Mouse (Mus musculus) forebrain, embryonic 14.5 days (tissue): ENCODE results near the gene Zfp526. TPM values are rescaled to one million over a fixed set of nuclear protein-coding genes. Genes with fewer than 3 reads are reported as not detected.
"Not testable (repeated sequence)": the region's sequence is repeated elsewhere in the genome, so short reads cannot be mapped to it uniquely, and the experiment has no call there.

Experiments
- ATAC-seq: fragments of 200-750 bp; cut with Nextera tagmentation; 2 replicates; pipeline ENCODE4 v1.8.0; 2017; ENCODE audit warnings: mild to moderate bottlenecking, moderate library complexity
- DNase-seq: peaks from one replicate; pipeline ENCODE4 v3.0.0-alpha.2; 2015; ENCODE audit warnings: low spot score
- H3K27ac ChIP-seq: fragments of 300-500 bp; sonication (generic); 2 replicates; pipeline ENCODE4 v1.5.1; 2014; ENCODE audit warnings: low read depth, mild to moderate bottlenecking, control low read depth, low read length, moderate library complexity
- H3K27me3 ChIP-seq: fragments of 300-500 bp; sonication (generic); replicated peaks from 2 replicates; pipeline ENCODE4 v1.6.1; 2014; ENCODE audit warnings: low read length, control low read depth, mixed read lengths; ENCODE audit not compliant: control insufficient read depth, insufficient read depth
- H3K36me3 ChIP-seq: fragments of 300-500 bp; sonication (generic); 2 replicates; pipeline ENCODE4 v1.6.1; 2014; ENCODE audit warnings: low read length, control low read depth; ENCODE audit not compliant: control insufficient read depth, insufficient read depth
- H3K4me1 ChIP-seq: fragments of 300-500 bp; sonication (generic); 2 replicates; pipeline ENCODE4 v1.6.1; 2014; ENCODE audit warnings: antibody characterized with exemption, low read length, control low read depth; ENCODE audit not compliant: control insufficient read depth, insufficient read depth
- H3K4me2 ChIP-seq: fragments of 300-500 bp; sonication (generic); 2 replicates; pipeline ENCODE4 v1.6.1; 2014; ENCODE audit warnings: mild to moderate bottlenecking, control low read depth, low read length
- H3K4me3 ChIP-seq: fragments of 300-500 bp; sonication (generic); 2 replicates; pipeline ENCODE4 v1.5.1; 2014; ENCODE audit warnings: low read depth, low read length, control low read depth
- H3K9ac ChIP-seq: fragments of 300-500 bp; sonication (generic); 2 replicates; pipeline ENCODE4 v1.6.1; 2014; ENCODE audit warnings: mild to moderate bottlenecking, low read length, control low read depth, moderate library complexity
- H3K9me3 ChIP-seq: fragments of 300-500 bp; sonication (generic); replicated peaks from 2 replicates; pipeline ENCODE4 v1.6.1; 2016; ENCODE audit warnings: low read length, control low read depth, mixed read lengths; ENCODE audit not compliant: control insufficient read depth
- WGBS: fragments of 180-500 bp; shearing (Covaris S2); extraction: QIAGEN DNeasy Blood & Tissue Kit; methylation state at CpG from one replicate; pipeline ENCODE4 v1.1.7; 2014; 5-methylcytosine and 5-hydroxymethylcytosine counted together
- polyA plus RNA-seq: library from polyadenylated mRNA; unstranded; fragments of >200 nt; fragmentation: Nextera tagmentation; extraction: Ambion mirVana; gene quantifications from 2 replicates; pipeline ENCODE4 v1.2.1, GENCODE M21; 2014

Gene Zfp526
- polyA plus RNA-seq, 1 experiment from 2014 or later = 2.3 TPM

DNA sequence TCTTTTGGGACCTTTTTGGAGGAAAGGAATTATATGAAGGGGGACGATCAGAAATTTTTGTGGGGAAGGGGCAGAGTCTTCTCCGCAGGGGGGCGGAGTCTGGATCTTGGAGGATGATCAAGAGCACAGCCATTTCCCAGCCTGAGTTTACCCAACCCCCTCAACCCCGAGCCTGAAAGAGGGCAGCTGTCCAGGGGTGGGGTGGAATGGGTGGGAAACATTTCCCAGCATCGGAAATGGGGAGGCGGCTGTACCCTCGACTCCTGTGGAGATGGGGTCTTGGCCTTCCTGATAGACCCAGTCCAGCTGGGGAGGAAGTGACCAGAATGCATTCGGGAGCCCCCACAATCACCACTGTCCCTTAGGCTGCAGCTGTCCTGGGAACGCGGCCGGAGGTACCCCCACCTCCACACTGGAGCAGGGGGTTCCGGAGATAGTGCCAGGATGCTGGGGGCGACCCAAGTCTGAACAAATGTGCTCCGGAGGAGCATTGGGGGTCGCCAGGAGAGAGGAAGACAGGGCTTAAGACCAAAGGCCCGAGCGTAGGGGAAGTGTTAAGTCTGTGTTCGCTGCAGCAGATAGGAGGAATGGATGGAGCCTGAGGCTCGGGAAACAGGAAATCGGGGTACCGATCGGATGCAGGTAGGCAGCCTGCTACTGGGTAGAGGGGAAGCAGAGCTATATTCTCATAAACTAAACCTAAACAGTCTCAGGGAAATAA is 30.0 kb downstream of the Zfp526 start:
- WGBS = 1% methylated on average over 22 of the region's 22 CpGs
- DNase-seq = peak; percentile 66
- Histone ChIP-seq H3K9ac (peak overlapping the region; percentile 79), H3K9me3 (no peaks in the 10 kb centered on the region), H3K27me3 (no peaks in the 10 kb centered on the region), H3K27ac (peak overlapping the region; percentile 78), H3K4me1 (peaks cover 23% of the 10 kb centered on the region), H3K4me2 (peak overlapping the region; percentile 98), H3K36me3 (no peaks in the 10 kb centered on the region), H3K4me3 (peak overlapping the region; percentile 78)
- ATAC-seq = no peak; the same call in 1 of the 2 replicates

DNA sequence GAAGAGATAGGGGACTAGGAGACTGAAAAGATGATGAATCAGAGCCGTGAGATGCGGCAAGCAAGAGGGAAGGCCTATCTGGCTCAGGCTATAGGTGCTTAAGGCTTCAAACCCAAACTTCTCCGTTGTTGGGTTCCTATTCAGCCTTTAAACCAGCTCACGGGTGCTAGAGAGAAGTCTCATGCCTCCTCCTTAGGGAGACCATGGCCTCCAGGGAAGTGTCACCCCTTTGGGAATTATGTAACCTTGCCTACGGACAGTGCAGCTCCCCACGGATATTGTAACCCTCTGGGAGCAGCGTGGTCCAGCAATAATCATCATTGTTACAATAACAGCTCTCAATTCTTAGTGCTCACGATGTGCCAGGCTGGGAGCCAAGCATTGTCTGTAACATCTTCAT is 30.6 kb downstream of the Zfp526 start:
- H3K4me2 ChIP-seq = peak overlapping the region; percentile 98
- H3K9ac ChIP-seq = peak overlapping the region; percentile 79
- H3K9me3 ChIP-seq = no peaks in the 10 kb centered on the region
- no peak for ATAC-seq
- H3K27me3 ChIP-seq = no peaks in the 10 kb centered on the region
- peak overlapping the region; percentile 78 for H3K27ac ChIP-seq
- 18% methylated on average over 8 of the region's 8 CpGs for WGBS
- H3K36me3 ChIP-seq = no peaks in the 10 kb centered on the region
- peak overlapping the region; percentile 78 for H3K4me3 ChIP-seq
- DNase-seq = no peak
- peaks cover 18% of the 10 kb centered on the region for H3K4me1 ChIP-seq

DNA sequence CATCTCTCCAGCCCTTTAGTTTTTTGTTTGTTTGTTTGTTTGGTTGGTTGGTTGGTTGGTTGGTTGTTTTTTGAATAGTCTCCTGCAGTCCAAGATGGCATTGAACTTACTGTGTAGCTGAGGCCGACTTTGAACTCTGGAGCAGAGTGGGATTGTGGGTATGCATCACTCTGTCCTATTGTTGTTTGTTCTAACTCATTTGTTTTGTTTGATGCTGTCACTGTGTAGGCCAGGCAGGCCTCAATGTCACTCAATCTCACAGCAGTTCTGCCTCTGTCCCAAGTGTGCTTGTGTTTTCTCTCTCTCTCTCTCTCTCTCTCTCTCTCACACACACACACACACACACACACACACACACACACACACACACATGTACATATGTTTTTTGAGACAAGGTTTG is 40.7 kb downstream of the Zfp526 start:
- DNase-seq (no peak), ATAC-seq (no peak)
- Histone ChIP-seq H3K4me3 (no peak overlapping the region), H3K4me2 (no peak overlapping the region), H3K27ac (no peak overlapping the region), H3K9me3 (no peaks in the 10 kb centered on the region), H3K9ac (no peak overlapping the region), H3K27me3 (no peaks in the 10 kb centered on the region), H3K4me1 (peaks cover 2% of the 10 kb centered on the region), H3K36me3 (no peaks in the 10 kb centered on the region)
- WGBS = 62% methylated on average over 1 of the region's 1 CpGs

DNA sequence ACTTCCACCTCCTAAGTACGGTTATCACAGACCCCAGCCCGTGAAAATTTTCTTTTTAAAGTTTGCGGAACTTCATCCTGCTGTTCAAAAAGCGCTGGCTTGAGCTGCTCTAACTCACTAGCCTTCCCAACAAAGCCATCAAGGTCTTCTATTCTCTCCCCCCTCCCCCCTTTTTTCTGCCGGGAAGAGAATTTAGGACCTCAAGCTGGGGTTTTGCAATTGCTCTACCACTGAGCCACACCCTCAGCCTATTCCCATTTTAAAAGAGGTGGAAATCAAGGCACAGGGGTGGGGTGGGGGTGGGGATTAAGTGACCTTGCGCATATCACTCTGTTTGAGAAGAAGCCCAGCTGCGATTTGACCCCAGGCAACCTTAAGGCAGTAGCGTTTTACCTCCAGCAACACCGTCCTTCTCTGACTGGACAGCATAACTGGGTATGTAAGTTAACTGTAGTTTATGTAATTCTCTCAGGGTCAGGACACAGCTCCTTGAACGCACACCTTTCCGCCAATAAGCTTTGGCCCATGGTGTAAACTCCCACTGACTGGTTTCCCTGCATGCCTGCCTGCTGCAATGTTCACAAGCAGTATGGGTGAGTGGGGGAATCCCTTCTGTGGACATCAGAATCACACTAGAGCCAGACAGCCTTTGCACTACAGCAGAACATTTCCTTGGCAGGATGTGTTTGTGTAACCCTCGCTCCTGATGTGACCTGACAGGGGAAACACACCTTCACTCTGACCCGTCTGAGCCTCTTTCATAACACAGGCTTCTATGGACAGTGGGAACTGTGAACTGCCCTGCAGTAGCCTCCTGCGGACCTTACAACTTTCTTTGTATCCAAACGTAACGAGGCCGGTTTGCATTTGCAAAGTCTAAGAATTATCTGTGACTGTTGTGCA is 43.0 kb downstream of the Zfp526 start:
- no peak for ATAC-seq
- Histone ChIP-seq H3K4me1 (peaks cover 9% of the 10 kb centered on the region), H3K36me3 (no peaks in the 10 kb centered on the region), H3K9ac (no peak overlapping the region), H3K27me3 (no peaks in the 10 kb centered on the region), H3K9me3 (no peaks in the 10 kb centered on the region), H3K4me2 (no peak overlapping the region), H3K27ac (no peak overlapping the region), H3K4me3 (no peak overlapping the region)
- 22% methylated on average over 17 of the region's 17 CpGs for WGBS
- DNase-seq = no peak

DNA sequence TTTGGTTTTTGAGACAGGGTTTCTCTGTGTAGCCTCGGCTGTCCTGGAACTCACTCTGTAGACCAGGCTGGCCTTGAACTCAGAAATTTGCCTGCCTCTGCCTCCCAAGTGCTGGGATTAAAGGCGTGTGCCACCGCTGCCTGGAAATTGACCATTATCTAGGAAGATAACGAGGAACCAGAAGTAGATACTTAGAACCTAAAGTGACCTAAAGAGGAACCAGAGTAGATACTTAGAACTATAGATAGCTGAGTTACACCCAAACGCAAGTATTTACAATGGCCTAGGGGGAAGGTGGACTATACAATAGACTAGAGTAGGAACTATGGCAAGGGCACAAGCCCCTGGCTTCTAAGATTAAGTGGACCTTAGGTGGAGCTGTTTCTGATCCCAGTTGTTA is 44.5 kb downstream of the Zfp526 start:
- not testable (repeated sequence) for H3K27ac ChIP-seq, H3K9ac ChIP-seq, H3K27me3 ChIP-seq, ATAC-seq, H3K4me3 ChIP-seq, DNase-seq, H3K9me3 ChIP-seq, H3K4me2 ChIP-seq, H3K36me3 ChIP-seq
- H3K4me1 ChIP-seq = peaks cover 14% of the 10 kb centered on the region
- WGBS = 92% methylated on average over 5 of the region's 5 CpGs

DNA sequence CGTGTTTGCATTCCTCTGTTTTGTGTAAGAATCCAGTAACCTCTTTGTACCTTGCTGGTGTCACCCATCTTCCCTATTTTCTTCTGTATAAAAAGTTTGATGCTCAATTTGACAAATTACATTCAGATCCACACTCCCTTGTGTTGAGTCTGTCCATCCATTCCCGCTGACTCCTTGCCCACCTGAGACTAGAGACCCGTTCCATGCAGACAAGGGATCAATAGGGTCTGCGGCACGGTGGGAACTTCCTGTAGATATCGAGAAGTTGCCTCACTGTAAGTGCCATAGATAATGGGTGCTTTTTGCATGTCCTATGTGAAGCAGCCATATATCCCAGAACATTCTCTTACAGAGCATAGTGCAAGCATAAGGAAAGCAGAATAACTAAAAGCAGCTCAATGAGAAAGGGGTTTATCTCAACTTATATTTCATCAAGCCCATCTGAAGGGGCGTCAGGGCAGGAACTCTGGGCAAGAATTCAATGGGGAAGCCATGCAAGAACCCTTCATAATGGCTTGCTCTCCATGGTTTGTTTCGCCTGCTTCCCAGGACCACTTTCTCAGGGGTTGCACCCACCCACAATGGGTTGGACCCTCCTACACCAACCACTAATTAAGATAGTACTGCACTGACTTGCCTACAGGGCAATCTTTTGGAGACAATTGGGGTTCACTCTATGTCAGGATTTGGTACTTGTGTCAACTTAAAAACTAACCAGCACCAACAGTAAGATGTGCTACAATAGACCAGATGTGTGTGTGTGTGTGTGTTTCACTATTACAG is 45.1 kb downstream of the Zfp526 start:
- peak overlapping the region; percentile 58; the same call in 1 of the 2 replicates for H3K4me3 ChIP-seq

DNA sequence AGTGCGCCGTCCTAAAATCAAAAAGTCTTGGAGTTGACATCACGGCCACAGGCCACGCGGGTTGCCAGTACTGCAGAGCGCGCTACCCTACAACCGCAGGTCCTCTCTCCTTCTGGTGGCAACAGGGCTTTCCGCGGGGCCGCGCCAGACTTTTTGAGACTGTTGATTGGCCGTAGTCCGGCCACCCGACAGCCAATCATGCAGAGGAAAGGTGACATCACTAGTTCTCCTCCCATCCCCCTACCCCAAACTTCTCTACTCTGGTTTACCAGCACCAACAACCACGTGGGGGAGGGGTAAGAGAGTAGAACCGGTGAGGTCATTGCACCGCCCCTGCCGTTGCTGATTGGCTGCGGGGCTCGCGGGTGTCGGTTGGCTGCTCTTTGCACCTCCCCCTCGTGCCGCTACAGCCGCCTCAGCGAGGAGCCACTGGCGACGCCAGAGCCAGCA is 46.1 kb downstream of the Zfp526 start, which contains the start of gene Cic:
Gene Cic (plus strand): TSS at position 404 of the 450 bp plus-strand sequence.
- Histone ChIP-seq H3K4me2 (peak within 1 kb of the TSS; percentile 80), H3K36me3 (peaks cover 16% of the 10 kb centered on the region), H3K9ac (peak within 1 kb of the TSS; percentile 81), H3K4me3 (peak within 1 kb of the TSS; percentile 73), H3K4me1 (peaks cover 14% of the 10 kb centered on the region), H3K27me3 (no peaks in the 10 kb centered on the region), H3K27ac (peak within 1 kb of the TSS; percentile 84), H3K9me3 (no peaks in the 10 kb centered on the region)
- peak; percentile 85 for ATAC-seq
- DNase-seq = peak; percentile 100
- WGBS = under 1% methylated on average over 29 of the region's 29 CpGs

More for the DNA sequence above, 45.1 kb downstream of the Zfp526 start:
- peaks cover 14% of the 10 kb centered on the region for H3K4me1 ChIP-seq
- H3K27ac ChIP-seq = no peak overlapping the region
- H3K9ac ChIP-seq = no peak overlapping the region
- peak overlapping the region; percentile 64 for H3K4me2 ChIP-seq
- DNase-seq = no peak
- no peak for ATAC-seq
- 88% methylated on average over 8 of the region's 8 CpGs for WGBS
- H3K9me3 ChIP-seq = no peaks in the 10 kb centered on the region
- H3K36me3 ChIP-seq = peaks cover 7% of the 10 kb centered on the region; the same call in 1 of the 2 replicates
- no peaks in the 10 kb centered on the region for H3K27me3 ChIP-seq

DNA sequence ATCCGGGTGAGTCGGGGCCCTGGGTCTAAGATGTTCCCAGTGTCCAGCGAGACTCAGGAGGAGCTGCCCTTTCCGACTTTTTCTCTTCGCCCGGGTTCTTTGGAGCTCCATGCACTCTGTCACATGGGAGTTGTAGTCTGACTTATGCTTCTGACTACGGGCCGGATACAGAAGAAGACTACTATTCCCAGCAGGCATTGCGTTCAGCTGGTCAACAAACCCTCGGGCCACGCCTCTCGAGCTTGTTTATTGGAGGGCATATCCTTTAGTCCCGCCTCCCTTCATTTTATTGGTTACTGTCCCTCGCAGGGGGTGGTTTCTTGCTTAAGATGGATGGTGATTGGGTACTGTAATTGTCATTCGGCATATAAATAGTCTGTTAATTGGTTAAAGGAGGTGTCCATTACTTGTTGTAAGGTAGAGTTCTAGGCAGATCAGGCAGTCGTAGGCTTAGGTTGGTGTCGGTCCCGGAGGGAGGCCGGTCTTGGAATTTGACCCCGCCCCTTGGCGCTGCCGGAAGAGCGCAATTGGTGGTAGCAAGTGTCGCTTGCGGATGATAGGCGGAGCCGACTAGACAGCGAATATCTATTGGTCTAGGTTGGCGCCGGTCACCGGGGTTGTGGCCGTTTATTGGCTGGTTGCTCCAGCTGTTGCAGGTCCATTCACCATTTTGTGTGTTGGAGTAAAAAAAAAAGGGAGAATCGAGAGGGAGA is 46.7 kb downstream of the Zfp526 start:
- no peaks in the 10 kb centered on the region for H3K27me3 ChIP-seq
- under 1% methylated on average over 33 of the region's 33 CpGs for WGBS
- H3K9ac ChIP-seq = peak overlapping the region; percentile 81
- ATAC-seq (peak; percentile 96), DNase-seq (peak; percentile 100)
- peaks cover 22% of the 10 kb centered on the region for H3K36me3 ChIP-seq
- peaks cover 14% of the 10 kb centered on the region for H3K4me1 ChIP-seq
- H3K4me2 ChIP-seq = peak overlapping the region; percentile 80
- H3K4me3 ChIP-seq = peak overlapping the region; percentile 73
- peak overlapping the region; percentile 84 for H3K27ac ChIP-seq
- no peaks in the 10 kb centered on the region for H3K9me3 ChIP-seq
